Mouse (Mus musculus): Measurements from ENCODE around the gene Zhx3. TPM values are rescaled to one million over a fixed set of nuclear protein-coding genes. Genes with fewer than 3 reads are reported as not detected.

Gene Zhx3
- total RNA-seq, 2 experiments from 2014 or later = 99.5 to 101 TPM

- DNase-seq (ENCODE audit: low spot score in 2 of 2) = peak; percentile 88 to 95
Measured at GRCm38 (mm10) chr2:160731117-160731838, 141.5 kb downstream of the Zhx3 start, which contains the start of gene Plcg1. Plcg1 (plus strand) TSS chr2:160731300.

- DNase-seq (ENCODE audit: low spot score in 2 of 2) = no peak
Measured at GRCm38 (mm10) chr2:160730797-160731116, 142.0 kb downstream of the Zhx3 start.

- no peak for DNase-seq (ENCODE audit: low spot score in 2 of 2)
Measured at GRCm38 (mm10) chr2:160729851-160730796, 142.7 kb downstream of the Zhx3 start.

- no peak for DNase-seq (ENCODE audit: low spot score in 2 of 2)
Measured at GRCm38 (mm10) chr2:160729436-160729835, 143.4 kb downstream of the Zhx3 start.

GRCm38 (mm10) chr2:160728972-160729371, 143.8 kb downstream of the Zhx3 start:
- no peak for DNase-seq (ENCODE audit: low spot score in 2 of 2)

- DNase-seq (ENCODE audit: low spot score in 2 of 2) = no peak
Measured at GRCm38 (mm10) chr2:160725877-160726864, 146.6 kb downstream of the Zhx3 start.

GRCm38 (mm10) chr2:160724536-160724935, 148.3 kb downstream of the Zhx3 start:
- DNase-seq (ENCODE audit: low spot score in 2 of 2) = no peak

GRCm38 (mm10) chr2:160723613-160724375, 149.0 kb downstream of the Zhx3 start:
- no peak for DNase-seq (ENCODE audit: low spot score in 2 of 2)

- DNase-seq (ENCODE audit: low spot score in 2 of 2) = no peak
Measured at GRCm38 (mm10) chr2:160722714-160723113, 150.1 kb downstream of the Zhx3 start.

GRCm38 (mm10) chr2:160718811-160719210, 154.0 kb downstream of the Zhx3 start:
- DNase-seq (ENCODE audit: low spot score in 2 of 2) = no peak

- no peak for DNase-seq (ENCODE audit: low spot score in 2 of 2)
Measured at GRCm38 (mm10) chr2:160717269-160717668, 155.5 kb downstream of the Zhx3 start.

- DNase-seq (ENCODE audit: low spot score in 2 of 2) = no peak
Measured at GRCm38 (mm10) chr2:160715463-160716030, 157.3 kb downstream of the Zhx3 start.

- DNase-seq (ENCODE audit: low spot score in 2 of 2) = no peak
Measured at GRCm38 (mm10) chr2:160707673-160708072, 165.1 kb downstream of the Zhx3 start.

- no peak for DNase-seq (ENCODE audit: low spot score in 2 of 2)
Measured at GRCm38 (mm10) chr2:160702824-160703223, 170.0 kb downstream of the Zhx3 start.

GRCm38 (mm10) chr2:160701603-160702002, 171.2 kb downstream of the Zhx3 start:
- no peak for DNase-seq (ENCODE audit: low spot score in 2 of 2)

- no peak for DNase-seq (ENCODE audit: low spot score in 2 of 2)
Measured at GRCm38 (mm10) chr2:160700271-160700670, 172.5 kb downstream of the Zhx3 start.
